Mouse (Mus musculus): ENCODE results near the gene Cpa1. TPM values are rescaled to one million over a fixed set of nuclear protein-coding genes. Genes with fewer than 3 reads are reported as not detected.

Cpa1 gene
- polyA plus RNA-seq, 2 experiments = 1.3 to 1.4 TPM

GRCm38 (mm10) chr6:30681935-30682900 lies 43.2 kb downstream of the Cpa1 start:
- Histone ChIP-seq H3K27me3 (ENCODE audit: control insufficient read depth, insufficient read depth, low read length) (no peaks in the 10 kb centered on the region), H3K36me3 (ENCODE audit: control insufficient read depth, insufficient read depth, low read length) (no peaks in the 10 kb centered on the region), H3K4me2 (replicated peaks; ENCODE audit: low read depth, low read length, severe bottlenecking) (peak overlapping the region; percentile 18), H3K4me3 (replicated peaks; ENCODE audit: low read length) (no peak overlapping the region), H3K9me3 (ENCODE audit: control insufficient read depth, low read length) (no peaks in the 10 kb centered on the region), H3K9ac (ENCODE audit: low read depth, low read length, severe bottlenecking) (0 out of 2 replicates have a peak overlapping the region, but pooled peaks have one; percentile 1), H3K27ac (replicated peaks; ENCODE audit: low read depth, low read length) (peak overlapping the region; percentile 94), H3K4me1 (ENCODE audit: control insufficient read depth, insufficient read depth, low read length) (peaks cover 35% of the 10 kb centered on the region)
- ATAC-seq (ENCODE audit: low FRiP score, low read depth) (peak; percentile 92), DNase-seq (ENCODE audit: low spot score) (peak; percentile 91)
- WGBS = 31% methylated on average over 13 of the region's 13 CpGs
- TF ChIP-seq POLR2A (IDR thresholded peaks at IDR 0.05; ENCODE audit: borderline replicate concordance, extremely low read depth, insufficient read depth, insufficient read length) = no peak

- ATAC-seq (ENCODE audit: low FRiP score, low read depth) (no peak), DNase-seq (ENCODE audit: low spot score) (no peak)
- no peaks in the 10 kb centered on the region for H3K27me3 ChIP-seq (ENCODE audit: control insufficient read depth, insufficient read depth, low read length)
- H3K4me3 ChIP-seq (replicated peaks; ENCODE audit: low read length) = no peak overlapping the region
- no peak overlapping the region for H3K4me2 ChIP-seq (replicated peaks; ENCODE audit: low read depth, low read length, severe bottlenecking)
- no peak for TF ChIP-seq POLR2A (IDR thresholded peaks at IDR 0.05; ENCODE audit: borderline replicate concordance, extremely low read depth, insufficient read depth, insufficient read length)
- peaks cover 33% of the 10 kb centered on the region for H3K4me1 ChIP-seq (ENCODE audit: control insufficient read depth, insufficient read depth, low read length)
- WGBS = 86% methylated on average over 1 of the region's 1 CpGs
- no peak overlapping the region for H3K9ac ChIP-seq (ENCODE audit: low read depth, low read length, severe bottlenecking)
- H3K27ac ChIP-seq (replicated peaks; ENCODE audit: low read depth, low read length) = no peak overlapping the region
- H3K9me3 ChIP-seq (ENCODE audit: control insufficient read depth, low read length) = no peaks in the 10 kb centered on the region
- H3K36me3 ChIP-seq (ENCODE audit: control insufficient read depth, insufficient read depth, low read length) = no peaks in the 10 kb centered on the region
Measured at GRCm38 (mm10) chr6:30684570-30684969, 45.6 kb downstream of the Cpa1 start.

- Histone ChIP-seq H3K4me1 (ENCODE audit: control insufficient read depth, insufficient read depth, low read length) (peaks cover 13% of the 10 kb centered on the region), H3K9ac (ENCODE audit: low read depth, low read length, severe bottlenecking) (no peak overlapping the region), H3K9me3 (ENCODE audit: control insufficient read depth, low read length) (no peaks in the 10 kb centered on the region), H3K27ac (replicated peaks; ENCODE audit: low read depth, low read length) (no peak overlapping the region), H3K36me3 (ENCODE audit: control insufficient read depth, insufficient read depth, low read length) (no peaks in the 10 kb centered on the region), H3K4me3 (replicated peaks; ENCODE audit: low read length) (no peak overlapping the region), H3K4me2 (replicated peaks; ENCODE audit: low read depth, low read length, severe bottlenecking) (no peak overlapping the region), H3K27me3 (ENCODE audit: control insufficient read depth, insufficient read depth, low read length) (no peaks in the 10 kb centered on the region)
- no peak for TF ChIP-seq POLR2A (IDR thresholded peaks at IDR 0.05; ENCODE audit: borderline replicate concordance, extremely low read depth, insufficient read depth, insufficient read length)
- no peak for ATAC-seq (ENCODE audit: low FRiP score, low read depth)
- WGBS = 87% methylated on average over 7 of the region's 7 CpGs
- no peak for DNase-seq (ENCODE audit: low spot score)
Measured at GRCm38 (mm10) chr6:30687198-30687597, 48.2 kb downstream of the Cpa1 start.

GRCm38 (mm10) chr6:30692826-30693225 lies 53.8 kb downstream of the Cpa1 start:
- Histone ChIP-seq H3K36me3 (ENCODE audit: control insufficient read depth, insufficient read depth, low read length) (no peaks in the 10 kb centered on the region), H3K27me3 (ENCODE audit: control insufficient read depth, insufficient read depth, low read length) (no peaks in the 10 kb centered on the region), H3K4me3 (replicated peaks; ENCODE audit: low read length) (peak overlapping the region; percentile 37), H3K4me2 (replicated peaks; ENCODE audit: low read depth, low read length, severe bottlenecking) (peak overlapping the region; percentile 61), H3K9me3 (ENCODE audit: control insufficient read depth, low read length) (no peaks in the 10 kb centered on the region), H3K9ac (ENCODE audit: low read depth, low read length, severe bottlenecking) (peak overlapping the region; percentile 51), H3K27ac (replicated peaks; ENCODE audit: low read depth, low read length) (peak overlapping the region; percentile 87), H3K4me1 (ENCODE audit: control insufficient read depth, insufficient read depth, low read length) (peaks cover 9% of the 10 kb centered on the region)
- TF ChIP-seq POLR2A (IDR thresholded peaks at IDR 0.05; ENCODE audit: borderline replicate concordance, extremely low read depth, insufficient read depth, insufficient read length) = no peak
- 71% methylated on average over 5 of the region's 5 CpGs for WGBS
- ATAC-seq (ENCODE audit: low FRiP score, low read depth) (no peak), DNase-seq (ENCODE audit: low spot score) (no peak)

GRCm38 (mm10) chr6:30693350-30693991 lies 54.5 kb downstream of the Cpa1 start, which contains the start of gene Cep41:
TSS of gene Cep41 (minus strand) at chr6:30693749.
- Histone ChIP-seq H3K27ac (replicated peaks; ENCODE audit: low read depth, low read length) (peak within 1 kb of the TSS; percentile 87), H3K9me3 (ENCODE audit: control insufficient read depth, low read length) (no peaks in the 10 kb centered on the region), H3K9ac (ENCODE audit: low read depth, low read length, severe bottlenecking) (peak within 1 kb of the TSS; percentile 51), H3K27me3 (ENCODE audit: control insufficient read depth, insufficient read depth, low read length) (no peaks in the 10 kb centered on the region), H3K4me2 (replicated peaks; ENCODE audit: low read depth, low read length, severe bottlenecking) (peak within 1 kb of the TSS; percentile 61), H3K4me1 (ENCODE audit: control insufficient read depth, insufficient read depth, low read length) (peaks cover 13% of the 10 kb centered on the region), H3K36me3 (ENCODE audit: control insufficient read depth, insufficient read depth, low read length) (no peaks in the 10 kb centered on the region), H3K4me3 (replicated peaks; ENCODE audit: low read length) (peak within 1 kb of the TSS; percentile 37)
- ATAC-seq (ENCODE audit: low FRiP score, low read depth) = peak; percentile 97
- no peak for TF ChIP-seq POLR2A (IDR thresholded peaks at IDR 0.05; ENCODE audit: borderline replicate concordance, extremely low read depth, insufficient read depth, insufficient read length)
- DNase-seq (ENCODE audit: low spot score) = peak; percentile 97
- 1% methylated on average over 47 of the region's 52 CpGs for WGBS
